Mouse (Mus musculus): ENCODE measurements around the gene Cd274.

Gene Cd274

DNA sequence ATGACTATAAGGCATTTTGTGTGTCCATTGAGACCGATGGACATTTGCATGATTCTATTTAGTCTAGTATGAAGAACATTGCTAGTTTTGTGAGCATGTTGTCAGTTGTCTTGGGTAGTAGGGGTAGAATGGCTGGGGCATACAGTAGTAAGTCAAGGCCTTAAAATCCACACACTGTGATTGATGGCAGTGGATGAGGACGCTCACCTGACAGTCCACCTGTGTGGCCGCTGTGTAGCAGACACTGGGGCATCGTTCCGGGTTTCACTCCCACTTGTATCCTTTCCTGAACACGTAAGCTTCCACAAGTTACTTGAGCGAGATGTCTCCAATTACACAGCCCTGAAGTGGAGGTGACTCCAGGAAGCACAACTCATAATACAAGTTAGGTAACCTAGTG lies 3.7 kb upstream of the Cd274 start:
- no peak for DNase-seq (ENCODE audit: extremely low read depth, insufficient read length, low spot score)

DNA sequence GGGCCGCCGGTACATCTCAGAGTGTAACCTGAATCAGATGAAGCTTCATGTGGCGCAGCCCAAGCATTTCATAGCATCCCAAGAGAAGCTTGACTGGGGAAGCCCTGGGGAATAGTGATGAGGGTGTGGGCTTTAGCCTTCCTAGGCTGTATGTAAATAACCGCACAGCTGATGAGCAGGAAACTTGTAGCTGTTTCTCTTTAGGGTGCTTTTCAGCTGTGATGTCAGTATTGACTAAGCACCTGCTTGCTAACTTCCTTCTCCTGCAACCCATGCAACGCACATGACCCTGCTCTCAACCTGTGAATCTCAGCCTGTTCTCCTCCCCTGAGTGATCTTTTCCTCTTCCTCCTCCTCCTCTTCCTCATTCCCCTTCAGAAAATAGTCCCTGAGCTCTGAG lies 3.2 kb upstream of the Cd274 start:
- DNase-seq (ENCODE audit: extremely low read depth, insufficient read length, low spot score) = no peak

DNA sequence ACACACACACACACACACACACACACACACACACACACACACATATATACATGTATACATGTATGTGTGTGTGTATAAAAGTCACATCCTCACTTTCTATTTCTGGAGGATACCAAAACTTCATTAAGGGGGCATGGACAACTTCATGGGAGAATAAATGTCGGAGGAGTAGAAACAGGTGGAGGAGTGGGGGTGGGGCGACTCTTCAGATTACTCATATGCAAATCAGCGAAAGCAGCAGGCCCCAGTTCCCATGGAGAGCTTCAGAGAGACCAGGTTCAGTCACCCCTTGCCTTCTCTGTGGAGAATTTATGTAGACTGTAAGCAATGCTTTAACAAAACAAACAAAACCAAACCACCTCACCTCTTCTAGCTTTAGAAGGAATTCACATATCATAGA lies 2.1 kb upstream of the Cd274 start:
- no peak for DNase-seq (ENCODE audit: extremely low read depth, insufficient read length, low spot score)

DNA sequence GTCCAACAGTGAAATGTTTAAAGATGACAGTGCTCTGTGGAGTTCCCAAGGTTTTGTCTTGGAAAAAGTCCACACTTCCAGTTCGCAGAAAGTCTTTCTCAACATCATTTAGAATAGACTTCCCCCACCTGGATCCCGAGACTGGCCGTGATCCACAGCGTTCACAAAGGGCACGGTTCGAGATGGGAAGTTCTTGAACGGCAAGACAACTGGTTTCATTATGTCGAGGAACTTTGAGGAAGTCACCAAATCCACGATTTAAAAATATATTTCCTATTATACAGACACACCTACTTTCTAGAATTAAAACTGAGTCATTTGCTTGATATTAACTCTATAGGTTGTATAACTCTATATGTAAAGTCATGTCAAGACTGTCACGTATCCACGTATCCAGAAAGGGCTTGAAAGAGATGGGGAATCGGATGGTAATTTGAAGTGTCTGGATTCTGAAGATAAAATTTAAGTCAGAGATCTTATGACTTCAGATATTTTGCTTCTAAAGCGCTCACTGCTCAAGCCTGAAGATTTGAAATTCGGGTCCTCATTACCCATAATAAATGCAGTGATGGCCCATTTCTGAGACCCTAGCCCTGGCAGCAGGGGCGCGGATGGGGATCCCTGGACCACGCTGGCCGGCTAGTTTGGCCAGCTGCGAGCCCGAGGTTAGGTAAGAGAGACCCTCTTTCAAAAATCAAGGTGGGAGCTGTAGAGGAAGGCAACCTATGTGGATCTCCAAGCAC lies 858 bp upstream of the Cd274 start:
- no peak for DNase-seq (ENCODE audit: extremely low read depth, insufficient read length, low spot score)

DNA sequence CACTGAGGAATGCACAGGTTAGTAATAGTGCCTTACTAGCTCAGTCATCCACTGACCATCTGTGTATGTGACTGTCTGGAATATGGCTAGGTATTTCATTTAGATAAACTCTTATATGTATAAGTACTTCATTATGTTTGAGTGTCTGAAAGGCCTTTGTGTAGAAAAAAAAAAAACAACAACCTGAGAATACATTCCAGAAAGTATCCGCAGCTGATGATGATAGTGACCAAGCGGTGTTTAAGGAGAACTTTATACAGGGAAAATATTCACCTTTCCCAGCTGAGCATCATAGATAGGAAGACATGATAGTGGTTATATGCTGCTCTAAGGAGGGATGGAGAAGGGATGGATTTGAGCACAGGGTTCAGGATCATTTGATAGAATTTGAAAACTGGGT lies 786 bp downstream of the Cd274 start:
- DNase-seq (ENCODE audit: extremely low read depth, insufficient read length, low spot score) = no peak

DNA sequence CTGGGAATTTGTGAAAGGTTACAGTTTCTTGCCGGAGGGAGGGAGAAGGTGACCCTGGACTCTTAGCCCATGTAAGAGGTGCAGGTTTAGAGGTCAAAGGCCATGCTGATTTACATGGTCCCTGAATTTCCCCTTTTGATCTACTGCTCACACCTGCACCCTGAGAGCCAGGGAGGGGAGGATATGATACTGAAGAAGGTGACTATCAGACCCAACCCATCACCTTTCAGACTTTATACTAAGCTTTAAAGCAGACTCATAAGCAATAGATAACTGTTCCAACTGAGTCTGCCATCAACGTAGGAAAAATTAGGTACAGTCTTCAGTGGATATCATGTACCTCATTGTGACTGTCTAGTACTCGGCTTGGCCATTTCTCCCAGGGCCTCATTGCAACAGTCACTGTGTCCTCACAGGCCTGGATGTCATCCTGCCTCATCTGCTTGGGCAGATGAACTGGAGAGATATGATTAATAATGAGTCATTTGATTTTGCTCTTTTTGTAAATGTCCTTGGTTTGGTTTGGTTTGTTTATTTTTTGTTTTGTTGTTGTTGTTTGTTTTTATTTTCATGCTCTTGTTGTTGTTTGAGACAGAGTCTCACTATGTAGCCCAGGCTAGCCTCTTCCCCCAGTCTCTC lies 1.5 kb downstream of the Cd274 start:
- DNase-seq (ENCODE audit: extremely low read depth, insufficient read length, low spot score) = no peak

DNA sequence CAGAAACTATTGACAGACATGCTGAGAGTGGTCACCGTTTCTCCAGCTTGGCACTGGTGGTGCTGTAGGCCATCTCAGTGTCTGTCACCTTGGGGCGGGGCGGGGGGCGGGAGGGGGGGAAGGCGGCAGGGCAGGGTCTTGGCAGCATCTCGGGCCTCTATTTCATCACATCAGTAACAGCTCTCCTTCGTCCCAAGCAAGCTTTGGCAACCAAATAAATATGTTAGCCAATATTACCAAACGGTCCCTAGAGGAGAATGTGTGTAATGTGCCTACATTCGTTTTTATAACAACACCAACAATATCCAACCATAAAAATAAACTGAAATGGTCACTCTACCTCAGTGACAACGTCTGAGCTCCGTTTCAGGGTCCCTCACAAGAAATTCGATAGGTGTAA lies 2.9 kb downstream of the Cd274 start:
- DNase-seq (ENCODE audit: extremely low read depth, insufficient read length, low spot score) = no peak

DNA sequence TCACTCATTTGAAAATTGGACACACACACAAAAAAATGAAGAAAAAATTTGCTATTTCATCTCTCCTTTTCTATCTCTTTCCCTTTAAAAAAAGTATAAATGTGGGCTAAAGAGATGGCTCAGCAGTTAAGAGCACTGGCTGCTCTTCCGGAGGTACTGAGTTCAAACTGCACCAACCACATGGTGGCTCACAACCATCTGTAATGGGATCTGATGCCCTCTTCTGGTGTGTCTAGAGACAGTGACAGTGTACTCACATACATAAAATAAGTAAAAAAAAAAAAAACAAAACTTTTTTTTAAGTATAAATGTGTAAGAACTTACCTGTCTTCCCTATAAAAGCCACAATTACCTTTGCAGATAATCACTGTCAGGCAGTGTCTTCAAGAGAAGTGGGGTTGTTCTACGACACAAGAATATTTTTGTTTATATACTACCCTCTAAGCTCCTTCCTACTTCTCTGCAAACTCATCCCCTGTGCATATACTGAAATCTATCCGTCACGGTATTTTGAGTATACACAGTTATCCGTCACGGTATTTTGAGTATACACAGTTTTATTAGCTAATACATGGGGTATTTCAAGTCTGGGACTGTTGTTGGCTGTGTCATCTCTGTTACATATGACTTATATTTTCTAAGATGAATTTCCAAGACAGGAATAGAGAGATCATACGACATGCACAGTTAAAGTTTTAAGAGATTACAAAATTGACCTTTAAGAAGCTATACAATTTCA lies 3.5 kb downstream of the Cd274 start:
- no peak for DNase-seq (ENCODE audit: extremely low read depth, insufficient read length, low spot score)

DNA sequence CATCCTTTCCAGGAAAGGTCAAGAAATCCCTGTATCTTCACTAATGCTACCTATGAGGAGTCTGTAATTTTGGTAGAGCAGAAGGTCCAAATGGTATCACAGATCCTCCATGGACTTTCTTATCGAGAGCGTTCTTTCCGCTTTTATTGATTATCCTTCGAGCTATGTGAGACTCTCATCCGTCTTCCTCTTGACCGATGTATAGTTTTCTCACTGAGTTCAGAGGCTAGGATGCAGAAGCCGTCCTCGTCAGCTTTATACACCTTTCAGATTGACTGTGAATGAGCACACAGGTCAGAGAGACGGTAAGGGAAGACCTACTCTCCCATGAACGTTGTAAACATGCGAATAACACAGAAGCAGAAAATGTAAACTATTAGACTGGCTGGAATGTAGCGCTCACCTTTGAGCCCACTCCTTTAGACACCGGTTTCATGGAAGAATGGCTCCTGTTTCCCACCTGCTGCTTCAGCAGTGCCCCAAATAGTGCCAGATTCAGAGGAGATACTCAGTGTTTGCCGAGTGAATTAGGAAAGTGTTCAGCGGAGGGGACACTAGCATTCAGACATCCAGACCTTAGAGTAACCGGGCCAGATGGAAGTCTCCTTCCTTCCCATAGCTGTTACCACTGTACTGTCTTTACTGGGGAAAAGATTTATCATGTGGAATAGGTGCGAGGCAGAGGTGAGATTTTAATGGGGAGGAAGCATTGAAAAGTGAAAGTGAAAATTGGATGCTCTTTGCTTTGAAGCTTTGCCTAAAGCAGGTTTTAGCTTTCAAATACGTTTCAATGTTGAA lies 4.2 kb downstream of the Cd274 start:
- DNase-seq (ENCODE audit: extremely low read depth, insufficient read length, low spot score) = no peak

DNA sequence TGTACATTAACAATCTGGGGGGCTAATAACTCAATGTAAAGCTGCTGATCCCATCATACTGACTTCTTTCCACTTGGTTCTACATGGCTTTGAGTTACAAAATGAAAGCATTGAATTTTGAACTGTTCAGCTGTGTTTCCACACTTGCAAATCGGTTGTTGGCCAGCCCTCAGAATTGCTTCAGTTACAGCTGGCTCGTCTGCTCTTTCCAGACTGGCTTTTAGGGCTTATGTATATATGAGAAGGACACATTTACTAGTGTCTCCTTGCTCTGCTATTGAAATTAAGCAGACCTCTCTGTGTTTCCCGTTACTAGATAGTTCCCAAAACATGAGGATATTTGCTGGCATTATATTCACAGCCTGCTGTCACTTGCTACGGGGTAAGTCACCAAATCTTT lies 4.9 kb downstream of the Cd274 start:
- DNase-seq (ENCODE audit: extremely low read depth, insufficient read length, low spot score) = no peak

DNA sequence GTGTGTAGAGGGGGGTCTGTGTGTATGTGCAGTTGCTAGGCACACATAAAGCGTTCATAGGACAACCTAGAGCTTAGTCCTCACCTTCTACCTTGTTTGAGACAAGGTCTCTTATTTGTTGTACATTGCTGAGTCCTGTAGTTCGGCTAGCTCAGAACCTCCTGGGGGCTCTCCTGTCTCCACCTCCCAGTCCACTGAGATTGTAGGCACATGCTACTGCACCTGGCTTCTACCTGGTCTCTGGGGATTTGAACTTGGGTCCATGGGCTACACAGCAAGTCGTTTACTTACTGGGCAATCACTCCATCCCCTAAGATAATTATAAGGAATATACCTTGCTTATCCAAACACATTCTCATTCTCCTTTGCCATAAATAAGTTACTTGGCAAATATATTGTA lies 5.4 kb downstream of the Cd274 start:
- no peak for DNase-seq (ENCODE audit: extremely low read depth, insufficient read length, low spot score)

DNA sequence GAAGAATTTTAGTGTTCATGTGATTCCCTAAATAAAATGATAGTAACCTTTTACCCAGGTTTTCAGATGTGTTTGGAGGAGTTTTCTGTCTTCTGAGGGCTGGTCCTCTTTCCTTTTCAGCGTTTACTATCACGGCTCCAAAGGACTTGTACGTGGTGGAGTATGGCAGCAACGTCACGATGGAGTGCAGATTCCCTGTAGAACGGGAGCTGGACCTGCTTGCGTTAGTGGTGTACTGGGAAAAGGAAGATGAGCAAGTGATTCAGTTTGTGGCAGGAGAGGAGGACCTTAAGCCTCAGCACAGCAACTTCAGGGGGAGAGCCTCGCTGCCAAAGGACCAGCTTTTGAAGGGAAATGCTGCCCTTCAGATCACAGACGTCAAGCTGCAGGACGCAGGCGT lies 6.2 kb downstream of the Cd274 start:
- no peak for DNase-seq (ENCODE audit: extremely low read depth, insufficient read length, low spot score)

DNA sequence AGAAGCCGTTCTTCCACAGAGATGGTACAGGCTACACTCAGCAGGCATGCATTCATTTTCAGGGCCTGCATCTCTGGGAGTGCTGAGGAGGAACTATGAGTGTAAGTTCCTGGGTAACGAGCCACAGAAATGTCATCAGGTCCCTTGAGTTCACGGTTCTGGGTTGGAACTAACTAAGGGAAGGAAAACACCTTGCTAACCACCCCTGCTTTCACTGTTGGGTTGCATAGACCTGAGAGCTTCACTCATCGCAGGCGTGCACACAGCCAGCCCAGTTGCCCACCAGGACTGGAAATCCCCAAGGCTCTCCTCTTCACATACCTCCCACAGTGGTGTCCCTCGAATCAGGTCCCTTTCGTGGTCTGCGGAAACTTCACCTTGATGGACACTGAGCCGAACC lies 7.7 kb downstream of the Cd274 start:
- DNase-seq (ENCODE audit: extremely low read depth, insufficient read length, low spot score) = no peak

DNA sequence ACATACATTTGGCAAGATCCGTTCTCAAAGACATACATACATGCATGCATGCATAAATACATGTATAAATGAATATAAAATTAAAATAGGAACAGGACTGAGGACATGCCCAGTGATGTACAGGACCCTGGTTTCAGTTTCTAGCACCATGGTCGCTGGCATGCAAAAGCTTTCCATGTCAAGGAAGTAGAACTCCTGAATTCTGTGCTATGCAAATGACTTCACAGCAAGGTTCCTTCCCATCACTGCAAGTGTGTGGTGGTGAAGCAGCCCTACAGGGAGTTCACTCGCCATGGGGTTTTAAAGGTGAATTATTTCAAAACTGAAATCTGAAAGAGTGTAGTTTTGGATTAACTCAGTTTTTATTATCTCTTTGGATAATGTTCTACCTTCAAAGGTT lies 9.1 kb downstream of the Cd274 start:
- no peak for DNase-seq (ENCODE audit: extremely low read depth, insufficient read length, low spot score)

DNA sequence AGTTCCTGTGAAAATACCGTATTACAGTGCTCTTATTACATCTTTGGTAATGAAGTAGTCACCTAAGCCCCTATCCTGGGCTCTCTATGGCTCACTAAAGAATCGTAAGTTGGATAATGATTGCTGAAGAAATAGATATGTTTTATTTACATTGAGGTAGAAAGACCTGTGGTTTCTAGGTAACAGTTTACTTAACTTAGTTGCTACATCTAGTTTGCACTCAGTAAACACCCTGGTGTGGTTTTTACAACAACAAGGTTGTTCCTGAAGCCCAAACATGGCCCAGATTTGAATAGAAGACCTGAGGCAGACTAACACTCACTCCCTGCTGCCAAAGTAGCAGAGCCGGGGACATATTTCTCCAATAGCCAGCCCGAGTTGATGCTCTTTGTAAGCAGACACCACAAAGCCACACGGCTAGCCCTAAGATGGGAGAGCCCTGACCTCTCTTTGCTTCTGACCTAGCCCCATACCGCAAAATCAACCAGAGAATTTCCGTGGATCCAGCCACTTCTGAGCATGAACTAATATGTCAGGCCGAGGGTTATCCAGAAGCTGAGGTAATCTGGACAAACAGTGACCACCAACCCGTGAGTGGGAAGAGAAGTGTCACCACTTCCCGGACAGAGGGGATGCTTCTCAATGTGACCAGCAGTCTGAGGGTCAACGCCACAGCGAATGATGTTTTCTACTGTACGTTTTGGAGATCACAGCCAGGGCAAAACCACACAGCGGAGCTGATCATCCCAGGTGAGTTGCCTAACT lies 12.8 kb downstream of the Cd274 start:
- no peak for DNase-seq (ENCODE audit: extremely low read depth, insufficient read length, low spot score)

DNA sequence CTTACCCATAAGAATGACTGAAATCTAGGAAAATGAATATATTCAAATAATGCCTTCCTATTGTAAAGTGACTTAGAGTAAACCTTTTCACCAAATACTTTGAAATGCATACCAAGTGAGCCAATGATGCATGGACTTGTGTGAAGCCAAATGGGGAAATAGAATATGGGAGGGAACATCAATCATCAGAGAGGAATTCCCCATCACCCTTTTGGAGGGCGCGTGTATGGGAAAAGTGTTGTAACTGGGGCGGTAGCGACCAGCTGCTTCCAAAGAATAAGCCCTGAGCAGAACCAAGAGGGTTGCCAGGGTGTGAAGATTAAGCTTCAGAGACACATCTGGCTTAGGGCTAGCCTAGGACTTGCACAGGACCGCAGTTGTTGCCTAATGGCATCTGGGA lies 16.1 kb downstream of the Cd274 start:
- no peak for DNase-seq (ENCODE audit: extremely low read depth, insufficient read length, low spot score)

DNA sequence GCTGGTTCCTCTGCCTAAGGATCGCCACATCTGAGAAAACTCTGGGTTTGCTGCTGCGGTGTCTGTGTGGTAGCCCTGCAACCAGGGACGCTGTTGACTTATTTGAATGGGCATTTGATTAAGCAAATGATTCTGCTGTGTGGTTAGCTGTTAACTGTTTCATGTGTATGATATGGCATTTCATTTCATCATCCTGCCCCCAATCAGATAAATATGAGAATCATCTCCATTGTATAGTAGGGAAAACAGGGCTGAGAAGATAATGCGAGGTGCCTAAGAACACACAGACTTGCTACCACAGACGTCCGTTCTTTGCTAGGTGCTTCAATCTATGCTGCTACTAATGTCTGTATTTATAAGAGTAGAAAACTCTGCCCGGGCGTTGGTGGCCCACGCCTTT lies 17.2 kb downstream of the Cd274 start:
- DNase-seq (ENCODE audit: extremely low read depth, insufficient read length, low spot score) = no peak

DNA sequence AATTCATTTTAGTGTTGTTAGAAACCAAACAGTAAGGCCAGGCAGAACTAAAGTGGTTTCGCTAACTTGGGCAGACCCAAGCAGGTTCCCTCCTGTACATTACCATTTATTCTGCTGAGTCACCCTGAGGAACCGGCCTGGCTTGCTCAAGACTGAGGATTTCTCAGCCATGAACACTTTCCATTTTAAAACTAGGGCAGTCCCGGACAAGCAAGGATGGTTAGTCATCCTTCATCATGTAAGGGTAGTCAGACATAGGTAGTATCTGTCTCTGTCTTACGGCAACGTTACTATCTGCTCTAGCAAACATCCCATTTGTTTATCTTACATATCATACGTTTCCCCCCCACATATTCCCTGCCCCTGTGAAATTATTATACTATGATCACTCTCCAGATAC lies 17.7 kb downstream of the Cd274 start:
- DNase-seq (ENCODE audit: extremely low read depth, insufficient read length, low spot score) = no peak

DNA sequence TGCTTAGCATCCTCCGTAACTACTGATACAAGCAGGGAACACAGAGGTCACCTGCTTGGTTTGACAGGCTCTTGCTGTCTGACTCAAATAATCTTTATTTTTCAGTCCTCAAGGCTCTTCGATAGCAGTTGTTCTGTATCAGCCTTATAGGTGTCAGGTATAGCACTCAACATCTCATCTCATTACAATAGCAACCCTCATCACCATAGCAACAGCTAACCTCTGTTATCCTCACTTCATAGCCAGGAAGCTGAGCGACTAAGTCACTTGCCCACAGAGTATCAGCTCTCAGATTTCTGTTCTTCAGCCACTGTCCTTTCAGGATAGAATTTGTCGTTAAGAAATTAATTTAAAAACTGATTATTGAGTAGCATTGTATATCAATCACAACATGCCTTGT lies 18.6 kb downstream of the Cd274 start:
- no peak for DNase-seq (ENCODE audit: extremely low read depth, insufficient read length, low spot score)

DNA sequence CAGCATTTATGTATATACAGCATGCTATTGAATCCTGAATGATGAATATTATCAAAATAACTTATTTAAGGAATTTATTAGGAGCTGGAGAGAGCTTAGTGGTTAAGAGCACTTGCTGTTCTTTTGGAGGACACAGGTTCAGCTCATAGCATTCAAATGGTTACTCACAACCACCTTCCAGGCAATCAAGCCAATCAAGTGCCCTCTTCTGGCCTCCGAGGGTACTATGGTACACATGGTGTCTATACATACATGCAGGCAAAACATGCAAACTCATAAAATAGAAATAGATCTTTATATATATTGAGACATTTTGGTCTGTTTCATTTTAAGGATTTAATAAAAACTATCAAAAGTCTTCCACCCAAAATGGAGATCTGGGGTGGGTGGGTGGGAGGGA lies 21.6 kb downstream of the Cd274 start:
- DNase-seq (ENCODE audit: extremely low read depth, insufficient read length, low spot score) = no peak

DNA sequence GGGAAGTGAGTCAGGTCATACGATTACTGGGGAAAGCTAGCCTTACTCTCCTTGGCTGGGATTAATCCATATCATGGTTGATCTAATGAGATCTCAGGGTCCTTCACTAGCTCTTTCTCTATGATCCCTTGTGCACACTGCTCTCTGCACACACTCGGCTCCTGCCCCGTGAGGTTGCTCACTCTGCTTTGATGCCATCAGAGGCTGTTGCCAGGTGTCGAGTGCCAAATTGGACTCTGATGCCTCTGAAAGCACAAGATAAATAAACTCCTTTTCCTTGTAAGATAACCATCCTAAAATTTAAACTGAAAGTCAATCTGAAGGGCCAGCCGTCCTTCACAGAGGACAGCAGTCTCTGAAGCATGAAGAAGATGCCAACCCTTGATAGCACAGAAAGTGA lies 23.2 kb downstream of the Cd274 start:
- no peak for DNase-seq (ENCODE audit: extremely low read depth, insufficient read length, low spot score)
